Mouse (Mus musculus) liver, embryonic 15.5 days (tissue): ENCODE results near the gene B230217C12Rik. TPM values are rescaled to one million over a fixed set of nuclear protein-coding genes. Genes with fewer than 3 reads are reported as not detected.

ENCODE experiments used
- ATAC-seq: fragments of 200-750 bp; cut with Nextera tagmentation; 2 replicates; pipeline ENCODE4 v1.8.0; 2017; ENCODE audit warnings: moderate number of reproducible peaks, mild to moderate bottlenecking, moderate library complexity; ENCODE audit not compliant: insufficient read depth
- H3K27ac ChIP-seq: fragments of 300-500 bp; sonication (generic); replicated peaks from 2 replicates; pipeline ENCODE4 v1.5.1; 2015; ENCODE audit warnings: mild to moderate bottlenecking, inconsistent platforms
- H3K27me3 ChIP-seq: fragments of 300-500 bp; sonication (generic); 2 replicates; pipeline ENCODE4 v1.6.1; 2015; ENCODE audit warnings: mild to moderate bottlenecking, inconsistent platforms
- H3K36me3 ChIP-seq: fragments of 300-500 bp; sonication (generic); replicated peaks from 2 replicates; pipeline ENCODE4 v1.6.1; 2015; ENCODE audit warnings: moderate library complexity, mild to moderate bottlenecking, inconsistent platforms
- H3K4me1 ChIP-seq: fragments of 300-500 bp; sonication (generic); replicated peaks from 2 replicates; pipeline ENCODE4 v1.6.1; 2015; ENCODE audit warnings: inconsistent platforms
- H3K4me2 ChIP-seq: fragments of 300-500 bp; sonication (generic); 2 replicates; pipeline ENCODE4 v1.6.1; 2015; ENCODE audit warnings: moderate library complexity, mild to moderate bottlenecking, inconsistent platforms
- H3K4me3 ChIP-seq: fragments of 300-500 bp; sonication (generic); replicated peaks from 2 replicates; pipeline ENCODE4 v1.5.1; 2015; ENCODE audit warnings: mild to moderate bottlenecking, inconsistent platforms
- H3K9ac ChIP-seq: fragments of 300-500 bp; sonication (generic); 2 replicates; pipeline ENCODE4 v1.6.1; 2015; ENCODE audit warnings: moderate library complexity, mild to moderate bottlenecking, inconsistent platforms
- H3K9me3 ChIP-seq: fragments of 300-500 bp; sonication (generic); replicated peaks from 2 replicates; pipeline ENCODE4 v1.6.1; 2016; ENCODE audit warnings: inconsistent platforms
- WGBS: fragments of 180-500 bp; shearing (Covaris S2); methylation state at CpG from one replicate; pipeline ENCODE4 v1.1.7; 2015; ENCODE audit warnings: mixed read lengths; ENCODE audit not compliant: insufficient replicate concordance; 5-methylcytosine and 5-hydroxymethylcytosine counted together
- polyA plus RNA-seq: library from polyadenylated mRNA; unstranded; fragments of >200 nt; fragmentation: Nextera tagmentation; extraction: Ambion mirVana; gene quantifications from 2 replicates; pipeline ENCODE4 v1.2.1, GENCODE M21; 2015

B230217C12Rik gene
- polyA plus RNA-seq, 1 experiment from 2014 or later, result 0.39 TPM

- Histone ChIP-seq H3K4me3 (no peak overlapping the region), H3K27ac (peak overlapping the region; percentile 24; the same call in 1 of the 2 replicates), H3K9ac (no peak overlapping the region), H3K4me2 (peak overlapping the region; percentile 33; the same call in 1 of the 2 replicates), H3K9me3 (no peaks in the 10 kb centered on the region), H3K4me1 (peaks cover 97% of the 10 kb centered on the region), H3K36me3 (peaks cover 11% of the 10 kb centered on the region), H3K27me3 (no peaks in the 10 kb centered on the region)
- WGBS, result 6% methylated on average over 5 of the region's 5 CpGs
- ATAC-seq, result peak; percentile 38; the same call in 1 of the 2 replicates
Measured at GRCm38 (mm10) chr11:97817379-97817778, 23.2 kb upstream of the B230217C12Rik start.

DNA sequence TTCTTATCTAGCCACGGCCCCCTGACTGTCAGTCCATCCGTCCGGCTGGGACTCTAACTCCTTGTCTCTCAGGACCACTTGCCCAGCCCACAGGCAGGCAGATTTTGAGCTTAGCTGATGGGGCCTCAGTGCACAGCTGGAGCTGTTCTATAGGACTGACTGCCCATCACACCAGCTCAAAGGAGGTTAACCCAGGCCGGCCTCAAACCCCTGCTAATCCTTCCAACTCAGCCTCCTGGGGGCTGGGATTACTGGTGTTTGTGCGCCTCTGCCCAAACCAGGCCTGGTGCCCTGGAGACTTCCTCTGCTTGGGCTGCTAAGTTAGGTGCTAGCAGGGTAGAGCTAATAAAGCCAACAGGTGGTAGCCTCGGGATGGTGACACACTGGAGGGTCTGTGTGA lies 22.6 kb upstream of the B230217C12Rik start:
- ATAC-seq, result no peak
- peak overlapping the region; percentile 24; the same call in 1 of the 2 replicates for H3K27ac ChIP-seq
- no peaks in the 10 kb centered on the region for H3K9me3 ChIP-seq
- H3K4me3 ChIP-seq, result no peak overlapping the region
- H3K27me3 ChIP-seq, result no peaks in the 10 kb centered on the region
- H3K4me2 ChIP-seq, result no peak overlapping the region
- 42% methylated on average over 6 of the region's 6 CpGs for WGBS
- H3K4me1 ChIP-seq, result peaks cover 97% of the 10 kb centered on the region
- no peak overlapping the region for H3K9ac ChIP-seq
- peaks cover 11% of the 10 kb centered on the region for H3K36me3 ChIP-seq

GRCm38 (mm10) chr11:97818571-97818970 lies 22.0 kb upstream of the B230217C12Rik start:
- no peak overlapping the region for H3K4me2 ChIP-seq

DNA sequence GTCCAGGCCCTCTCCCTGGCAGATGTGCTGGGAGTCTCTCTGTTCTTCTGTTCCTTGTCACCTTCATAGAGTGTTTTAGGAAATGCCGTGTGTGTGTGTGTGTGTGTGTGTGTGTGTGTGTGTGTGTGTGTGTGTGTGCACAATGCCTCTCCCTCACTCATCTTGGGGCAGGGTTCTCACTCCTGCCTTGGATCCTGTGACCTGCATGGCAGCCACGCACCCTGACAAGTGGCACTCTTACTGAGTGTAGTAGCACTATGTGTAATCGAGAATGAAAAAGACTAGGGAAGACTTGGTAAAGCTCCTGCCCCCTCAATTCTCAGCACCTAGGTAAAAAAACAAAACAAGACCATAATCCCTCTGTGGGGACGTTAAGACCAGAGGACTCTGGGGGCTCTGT lies 21.5 kb upstream of the B230217C12Rik start:
- peaks cover 91% of the 10 kb centered on the region for H3K4me1 ChIP-seq
- no peaks in the 10 kb centered on the region for H3K27me3 ChIP-seq
- H3K9me3 ChIP-seq, result no peaks in the 10 kb centered on the region
- H3K36me3 ChIP-seq, result peaks cover 13% of the 10 kb centered on the region
- H3K4me3 ChIP-seq, result no peak overlapping the region
- 0 out of 2 replicates have a peak overlapping the region, but pooled peaks have one; percentile 55 for H3K27ac ChIP-seq
- H3K4me2 ChIP-seq, result no peak overlapping the region
- H3K9ac ChIP-seq, result no peak overlapping the region
- ATAC-seq, result no peak
- 54% methylated on average over 4 of the region's 4 CpGs for WGBS

More at GRCm38 (mm10) chr11:97818571-97818970, 22.0 kb upstream of the B230217C12Rik start:
- Histone ChIP-seq H3K9ac (no peak overlapping the region), H3K27me3 (no peaks in the 10 kb centered on the region), H3K4me1 (peaks cover 96% of the 10 kb centered on the region), H3K9me3 (no peaks in the 10 kb centered on the region), H3K36me3 (peaks cover 11% of the 10 kb centered on the region), H3K4me3 (no peak overlapping the region), H3K27ac (0 out of 2 replicates have a peak overlapping the region, but pooled peaks have one; percentile 55)
- ATAC-seq, result no peak
- 19% methylated on average over 4 of the region's 4 CpGs for WGBS

DNA sequence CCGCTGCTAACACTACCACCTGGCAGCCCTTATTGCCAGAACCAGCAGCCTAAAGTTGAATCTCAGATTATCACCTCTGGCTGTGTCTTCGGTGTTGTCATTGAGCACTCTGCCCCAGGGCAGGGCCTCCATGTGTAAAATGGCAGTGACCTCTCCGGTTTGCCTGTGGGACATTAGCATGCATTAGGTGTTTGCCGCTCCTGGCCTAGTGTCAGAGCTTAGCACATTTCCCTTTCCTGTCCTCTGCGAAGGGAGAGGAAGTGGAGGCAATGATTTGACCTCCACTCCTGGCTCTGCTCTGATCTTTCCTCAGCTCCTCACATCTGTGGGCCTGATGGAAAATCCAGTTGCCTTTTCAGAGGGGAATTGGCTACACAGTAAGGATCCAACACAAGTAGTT lies 20.7 kb upstream of the B230217C12Rik start:
- Histone ChIP-seq H3K36me3 (peaks cover 21% of the 10 kb centered on the region), H3K4me3 (no peak overlapping the region), H3K9ac (no peak overlapping the region), H3K9me3 (no peaks in the 10 kb centered on the region), H3K27ac (peak overlapping the region; percentile 10; the same call in 1 of the 2 replicates), H3K4me1 (peaks cover 89% of the 10 kb centered on the region), H3K27me3 (no peaks in the 10 kb centered on the region), H3K4me2 (no peak overlapping the region)
- WGBS, result 48% methylated on average over 5 of the region's 5 CpGs
- ATAC-seq, result no peak

GRCm38 (mm10) chr11:97820840-97821239 lies 19.7 kb upstream of the B230217C12Rik start:
- H3K4me1 ChIP-seq, result peaks cover 88% of the 10 kb centered on the region
- ATAC-seq, result peak; percentile 55

DNA sequence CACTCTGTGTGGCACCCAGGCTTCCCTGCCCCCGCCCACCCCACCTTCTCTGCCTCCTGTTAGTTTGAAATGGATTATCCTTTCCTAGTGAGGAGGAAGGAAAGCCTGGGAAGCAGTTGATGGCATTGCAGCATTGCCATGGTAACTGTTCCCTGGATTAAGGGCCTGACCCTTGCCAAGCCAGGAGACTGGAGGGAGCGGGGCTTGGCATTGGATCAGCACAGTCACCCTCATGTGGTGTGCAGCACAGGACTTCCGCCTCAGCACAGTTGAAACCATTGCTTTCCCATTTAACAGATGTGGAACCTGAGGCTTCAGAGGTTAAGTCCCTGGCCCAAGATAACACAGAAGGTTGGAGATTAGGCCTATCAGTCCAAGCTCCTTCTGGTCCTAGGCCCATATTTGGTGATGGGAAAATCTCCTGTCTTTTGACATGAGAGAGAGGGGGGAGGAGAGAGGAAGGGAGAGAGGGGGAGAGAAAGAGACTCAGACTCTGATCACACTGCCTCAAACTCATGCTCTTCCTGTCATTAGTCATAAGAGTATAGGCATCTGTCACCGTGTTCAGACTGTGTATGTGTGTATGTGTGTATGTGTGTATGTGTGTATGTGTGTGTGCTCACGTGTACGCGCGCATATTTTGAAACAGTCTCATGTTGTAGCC lies 19.0 kb upstream of the B230217C12Rik start:
- H3K36me3 ChIP-seq, result peaks cover 28% of the 10 kb centered on the region
- WGBS, result 78% methylated on average over 8 of the region's 8 CpGs
- ATAC-seq, result no peak
- no peak overlapping the region for H3K4me3 ChIP-seq
- H3K27ac ChIP-seq, result peak overlapping the region; percentile 24; the same call in 1 of the 2 replicates
- H3K4me2 ChIP-seq, result no peak overlapping the region
- no peaks in the 10 kb centered on the region for H3K9me3 ChIP-seq
- no peak overlapping the region for H3K9ac ChIP-seq
- H3K4me1 ChIP-seq, result peaks cover 87% of the 10 kb centered on the region
- H3K27me3 ChIP-seq, result no peaks in the 10 kb centered on the region

More at GRCm38 (mm10) chr11:97820840-97821239, 19.7 kb upstream of the B230217C12Rik start:
- H3K4me2 ChIP-seq, result no peak overlapping the region
- no peaks in the 10 kb centered on the region for H3K9me3 ChIP-seq
- H3K4me3 ChIP-seq, result no peak overlapping the region
- H3K36me3 ChIP-seq, result peaks cover 26% of the 10 kb centered on the region
- H3K9ac ChIP-seq, result no peak overlapping the region
- no peaks in the 10 kb centered on the region for H3K27me3 ChIP-seq
- WGBS, result 50% methylated on average over 4 of the region's 4 CpGs
- peak overlapping the region; percentile 45; the same call in 1 of the 2 replicates for H3K27ac ChIP-seq

DNA sequence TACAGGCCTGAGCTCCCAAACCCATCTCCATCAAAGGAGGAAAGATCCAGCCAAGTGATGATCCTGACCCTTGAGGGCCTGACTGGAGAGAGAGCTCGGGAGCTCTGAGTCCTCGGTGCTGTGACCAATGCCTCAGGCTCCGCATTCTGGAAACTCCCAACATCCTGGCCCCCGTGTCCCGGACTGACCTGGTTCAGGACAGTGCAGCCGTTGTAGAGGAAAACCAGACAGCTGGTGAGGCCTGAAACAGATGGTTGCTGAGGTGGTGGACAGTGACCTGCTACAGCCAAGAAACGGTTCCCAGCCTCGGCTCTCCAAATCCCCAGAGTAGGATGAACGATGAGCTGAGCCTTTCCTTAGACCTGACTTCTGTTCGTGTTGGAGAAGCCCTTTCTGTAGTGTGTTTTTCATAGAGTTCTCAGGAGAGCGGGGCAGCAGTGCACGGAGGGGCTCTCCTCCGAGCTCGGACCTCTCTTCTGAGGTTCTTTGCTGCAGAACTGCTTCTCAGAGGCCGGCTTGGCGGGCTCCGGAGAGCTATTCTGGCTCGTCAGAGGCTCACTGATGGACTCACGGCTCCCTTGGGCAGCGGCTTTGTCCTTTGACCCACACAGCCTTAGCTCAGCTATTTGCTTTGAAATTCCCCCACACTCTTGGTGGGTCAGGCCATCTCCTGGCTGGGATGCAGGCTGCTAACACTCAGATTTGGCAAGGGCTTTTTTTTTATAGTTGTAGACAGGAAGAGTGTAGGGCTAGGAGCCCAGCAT lies 17.6 kb upstream of the B230217C12Rik start:
- Histone ChIP-seq H3K9me3 (no peaks in the 10 kb centered on the region), H3K9ac (no peak overlapping the region), H3K4me2 (peak overlapping the region; percentile 1; the same call in 1 of the 2 replicates), H3K4me1 (peaks cover 72% of the 10 kb centered on the region), H3K27me3 (no peaks in the 10 kb centered on the region), H3K4me3 (no peak overlapping the region), H3K36me3 (peaks cover 35% of the 10 kb centered on the region), H3K27ac (peak overlapping the region; percentile 11; the same call in 1 of the 2 replicates)
- no peak for ATAC-seq
- WGBS, result 75% methylated on average over 20 of the region's 20 CpGs

DNA sequence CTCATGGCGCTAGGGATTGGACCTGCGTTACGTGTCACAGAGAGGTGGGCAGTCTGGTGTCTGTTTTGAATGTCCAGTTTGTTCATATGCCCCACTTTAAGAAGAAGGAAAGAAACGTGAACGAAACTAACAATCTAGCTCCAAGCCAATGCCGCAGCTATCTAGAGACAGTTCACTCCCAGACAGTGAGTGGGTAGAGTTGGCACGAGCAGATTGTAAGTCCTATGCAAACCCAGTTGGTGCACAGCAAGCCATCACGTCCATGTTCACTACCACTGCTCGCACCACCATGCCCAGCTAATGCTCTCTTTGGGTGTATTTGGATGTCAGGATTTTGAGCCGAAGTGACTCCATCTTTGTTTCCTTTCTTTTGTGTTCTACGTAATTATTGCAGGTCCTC lies 16.4 kb upstream of the B230217C12Rik start:
- no peak for ATAC-seq
- no peak overlapping the region for H3K4me2 ChIP-seq
- H3K4me1 ChIP-seq, result peaks cover 61% of the 10 kb centered on the region
- H3K9me3 ChIP-seq, result no peaks in the 10 kb centered on the region
- H3K27me3 ChIP-seq, result no peaks in the 10 kb centered on the region
- no peak overlapping the region for H3K9ac ChIP-seq
- no peak overlapping the region for H3K27ac ChIP-seq
- WGBS, result 76% methylated on average over 11 of the region's 11 CpGs
- peaks cover 38% of the 10 kb centered on the region for H3K36me3 ChIP-seq
- no peak overlapping the region for H3K4me3 ChIP-seq

DNA sequence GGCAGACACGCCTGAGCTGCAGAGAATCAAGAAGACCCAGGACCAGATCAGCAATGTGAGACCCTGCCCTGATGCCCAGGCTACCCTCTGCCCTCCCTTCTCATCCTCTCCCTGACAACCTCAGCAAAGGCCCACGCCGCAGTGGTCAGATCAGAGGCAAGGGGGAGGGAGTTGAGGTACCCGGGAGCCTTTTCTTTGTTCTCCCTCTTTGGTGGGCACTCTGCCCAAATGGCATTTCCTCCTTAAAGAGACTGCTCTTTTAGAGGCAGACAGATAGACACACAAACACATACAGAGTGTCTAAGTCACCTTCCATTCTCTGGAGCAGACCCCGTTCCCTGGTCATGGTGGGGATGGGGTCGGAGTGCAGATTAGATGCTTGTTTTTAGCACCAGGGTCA lies 15.7 kb upstream of the B230217C12Rik start:
- peaks cover 56% of the 10 kb centered on the region for H3K4me1 ChIP-seq
- H3K27ac ChIP-seq, result no peak overlapping the region
- no peak for ATAC-seq
- H3K4me2 ChIP-seq, result no peak overlapping the region
- no peaks in the 10 kb centered on the region for H3K27me3 ChIP-seq
- peaks cover 35% of the 10 kb centered on the region for H3K36me3 ChIP-seq
- H3K9ac ChIP-seq, result no peak overlapping the region
- no peak overlapping the region for H3K4me3 ChIP-seq
- no peaks in the 10 kb centered on the region for H3K9me3 ChIP-seq
- WGBS, result 51% methylated on average over 6 of the region's 6 CpGs

GRCm38 (mm10) chr11:97825295-97825694 lies 15.3 kb upstream of the B230217C12Rik start:
- H3K9me3 ChIP-seq, result no peaks in the 10 kb centered on the region
- H3K27me3 ChIP-seq, result no peaks in the 10 kb centered on the region
- peaks cover 35% of the 10 kb centered on the region for H3K36me3 ChIP-seq
- H3K9ac ChIP-seq, result no peak overlapping the region
- 57% methylated on average over 10 of the region's 10 CpGs for WGBS
- H3K27ac ChIP-seq, result no peak overlapping the region
- no peak overlapping the region for H3K4me3 ChIP-seq
- peaks cover 56% of the 10 kb centered on the region for H3K4me1 ChIP-seq
- ATAC-seq, result no peak
- no peak overlapping the region for H3K4me2 ChIP-seq
